Mouse (Mus musculus) liver, embryonic 15.5 days (tissue): Measurements from ENCODE around the gene Hcn3. TPM values are rescaled to one million over a fixed set of nuclear protein-coding genes. Genes with fewer than 3 reads are reported as not detected.

Experiments used
- ATAC-seq: fragments of 200-750 bp; cut with Nextera tagmentation; 2 replicates; pipeline ENCODE4 v1.8.0; 2017; ENCODE audit warnings: moderate number of reproducible peaks, mild to moderate bottlenecking, moderate library complexity; ENCODE audit not compliant: insufficient read depth
- H3K27ac ChIP-seq: fragments of 300-500 bp; sonication (generic); replicated peaks from 2 replicates; pipeline ENCODE4 v1.5.1; 2015; ENCODE audit warnings: mild to moderate bottlenecking, inconsistent platforms
- H3K27me3 ChIP-seq: fragments of 300-500 bp; sonication (generic); 2 replicates; pipeline ENCODE4 v1.6.1; 2015; ENCODE audit warnings: mild to moderate bottlenecking, inconsistent platforms
- H3K36me3 ChIP-seq: fragments of 300-500 bp; sonication (generic); replicated peaks from 2 replicates; pipeline ENCODE4 v1.6.1; 2015; ENCODE audit warnings: moderate library complexity, mild to moderate bottlenecking, inconsistent platforms
- H3K4me1 ChIP-seq: fragments of 300-500 bp; sonication (generic); replicated peaks from 2 replicates; pipeline ENCODE4 v1.6.1; 2015; ENCODE audit warnings: inconsistent platforms
- H3K4me2 ChIP-seq: fragments of 300-500 bp; sonication (generic); 2 replicates; pipeline ENCODE4 v1.6.1; 2015; ENCODE audit warnings: moderate library complexity, mild to moderate bottlenecking, inconsistent platforms
- H3K4me3 ChIP-seq: fragments of 300-500 bp; sonication (generic); replicated peaks from 2 replicates; pipeline ENCODE4 v1.5.1; 2015; ENCODE audit warnings: mild to moderate bottlenecking, inconsistent platforms
- H3K9ac ChIP-seq: fragments of 300-500 bp; sonication (generic); 2 replicates; pipeline ENCODE4 v1.6.1; 2015; ENCODE audit warnings: moderate library complexity, mild to moderate bottlenecking, inconsistent platforms
- H3K9me3 ChIP-seq: fragments of 300-500 bp; sonication (generic); replicated peaks from 2 replicates; pipeline ENCODE4 v1.6.1; 2016; ENCODE audit warnings: inconsistent platforms
- WGBS: fragments of 180-500 bp; shearing (Covaris S2); methylation state at CpG from one replicate; pipeline ENCODE4 v1.1.7; 2015; ENCODE audit warnings: mixed read lengths; ENCODE audit not compliant: insufficient replicate concordance; 5-methylcytosine and 5-hydroxymethylcytosine counted together
- polyA plus RNA-seq: library from polyadenylated mRNA; unstranded; fragments of >200 nt; fragmentation: Nextera tagmentation; extraction: Ambion mirVana; gene quantifications from 2 replicates; pipeline ENCODE4 v1.2.1, GENCODE M21; 2015

Gene Hcn3
- polyA plus RNA-seq = 0.43 and 0.45 TPM in 2 replicates

DNA sequence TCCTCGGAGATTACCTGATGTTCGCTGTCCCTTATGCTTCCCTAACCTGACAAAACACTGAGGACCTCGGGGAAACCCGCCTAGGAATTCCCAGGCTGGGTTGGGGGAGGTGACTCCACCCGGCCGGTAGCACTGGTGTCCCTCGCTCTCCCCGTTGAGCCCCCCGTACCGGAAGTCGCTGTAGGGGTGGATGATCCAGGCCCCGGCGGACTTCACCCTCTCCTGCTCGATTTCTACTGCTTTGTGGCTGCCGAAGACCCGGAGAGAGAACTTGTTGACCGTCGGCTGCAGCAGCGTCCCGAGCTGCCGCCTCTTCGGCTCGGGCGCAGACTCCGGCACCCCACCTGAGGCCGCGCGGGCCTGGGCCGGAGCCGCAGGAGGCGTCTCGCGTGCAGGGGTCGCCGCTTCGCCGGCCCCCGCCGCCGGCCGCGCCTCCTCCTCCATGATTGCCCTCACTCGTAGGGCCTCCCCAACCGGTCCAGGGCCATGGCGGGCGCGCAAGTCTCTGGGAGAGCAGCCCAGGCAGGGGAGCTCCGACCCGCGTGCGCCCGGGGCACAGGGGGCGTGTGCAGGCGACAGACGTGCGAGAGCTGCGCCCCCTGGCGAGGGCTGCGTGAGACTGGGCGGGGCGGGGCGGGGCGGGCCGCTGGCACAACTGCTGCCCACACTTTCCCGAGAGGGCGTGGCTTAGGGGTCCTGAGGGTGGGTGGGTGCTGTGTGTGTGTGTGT lies at the start of gene Hcn3:
Gene Hcn3, minus strand, starts transcription at position 581 of the 729 bp plus-strand sequence.
- Histone ChIP-seq H3K4me1 (peaks cover 28% of the 10 kb centered on the region), H3K27ac (no peak within 1 kb of the TSS), H3K36me3 (no peaks in the 10 kb centered on the region), H3K9me3 (no peaks in the 10 kb centered on the region), H3K4me2 (peak within 1 kb of the TSS; percentile 99), H3K4me3 (peak within 1 kb of the TSS; percentile 60), H3K9ac (peak within 1 kb of the TSS; percentile 51), H3K27me3 (peaks cover 38% of the 10 kb centered on the region)
- ATAC-seq = peak; percentile 14; the same call in 1 of the 2 replicates
- under 1% methylated on average over 56 of the region's 66 CpGs for WGBS

DNA sequence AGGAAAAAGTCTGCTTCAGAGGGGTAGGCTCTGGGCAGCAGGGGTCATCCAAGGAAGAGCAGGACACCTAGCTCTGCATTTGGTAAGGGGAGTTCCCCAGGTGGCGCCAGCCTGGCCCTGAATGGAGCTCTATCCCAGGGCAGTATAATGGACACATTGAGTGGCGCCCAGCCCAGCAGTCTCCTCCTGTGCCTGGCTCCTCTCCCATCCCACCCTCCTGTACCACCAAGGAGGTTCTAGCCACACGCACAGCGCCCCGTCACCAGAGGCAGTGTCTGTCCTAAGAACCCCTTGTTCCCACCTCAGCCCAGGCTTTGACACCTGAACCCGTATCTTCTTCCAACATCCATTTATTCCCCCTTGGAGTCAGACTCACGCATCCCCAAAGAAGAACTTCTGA lies 49.7 kb upstream of the Hcn3 start:
- peaks cover 60% of the 10 kb centered on the region for H3K36me3 ChIP-seq
- H3K27ac ChIP-seq = no peak overlapping the region
- WGBS = 77% methylated on average over 7 of the region's 7 CpGs
- no peaks in the 10 kb centered on the region for H3K9me3 ChIP-seq
- peaks cover 2% of the 10 kb centered on the region; the same call in 1 of the 2 replicates for H3K27me3 ChIP-seq
- no peak overlapping the region for H3K4me3 ChIP-seq
- no peak for ATAC-seq
- H3K4me2 ChIP-seq = no peak overlapping the region
- H3K4me1 ChIP-seq = peaks cover 23% of the 10 kb centered on the region
- H3K9ac ChIP-seq = no peak overlapping the region

DNA sequence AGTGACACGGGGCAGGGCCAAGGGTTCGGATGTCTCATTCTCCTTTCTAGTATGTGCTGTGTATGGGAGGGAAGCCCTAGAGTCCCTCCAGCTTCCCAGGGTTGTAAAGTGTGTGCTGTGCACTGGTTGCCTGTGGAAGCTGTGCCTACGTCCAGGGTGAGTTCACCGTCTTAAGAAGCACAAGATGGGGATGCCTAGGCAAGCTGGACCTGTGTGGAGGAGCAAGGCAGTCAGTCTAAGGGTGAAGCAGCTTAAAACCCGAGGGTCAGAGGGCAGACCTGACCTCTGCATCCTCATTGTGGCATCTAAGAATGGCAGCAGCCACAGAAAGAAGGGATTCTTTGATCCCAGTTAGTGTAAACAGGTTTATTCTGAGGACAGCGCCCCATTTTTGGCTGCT lies 48.7 kb upstream of the Hcn3 start:
- WGBS = 72% methylated on average over 6 of the region's 6 CpGs
- H3K27me3 ChIP-seq = no peaks in the 10 kb centered on the region
- H3K27ac ChIP-seq = no peak overlapping the region
- H3K36me3 ChIP-seq = peaks cover 69% of the 10 kb centered on the region
- no peak overlapping the region for H3K4me3 ChIP-seq
- no peak for ATAC-seq
- no peaks in the 10 kb centered on the region for H3K9me3 ChIP-seq
- no peak overlapping the region for H3K4me2 ChIP-seq
- H3K9ac ChIP-seq = no peak overlapping the region
- peaks cover 16% of the 10 kb centered on the region for H3K4me1 ChIP-seq

DNA sequence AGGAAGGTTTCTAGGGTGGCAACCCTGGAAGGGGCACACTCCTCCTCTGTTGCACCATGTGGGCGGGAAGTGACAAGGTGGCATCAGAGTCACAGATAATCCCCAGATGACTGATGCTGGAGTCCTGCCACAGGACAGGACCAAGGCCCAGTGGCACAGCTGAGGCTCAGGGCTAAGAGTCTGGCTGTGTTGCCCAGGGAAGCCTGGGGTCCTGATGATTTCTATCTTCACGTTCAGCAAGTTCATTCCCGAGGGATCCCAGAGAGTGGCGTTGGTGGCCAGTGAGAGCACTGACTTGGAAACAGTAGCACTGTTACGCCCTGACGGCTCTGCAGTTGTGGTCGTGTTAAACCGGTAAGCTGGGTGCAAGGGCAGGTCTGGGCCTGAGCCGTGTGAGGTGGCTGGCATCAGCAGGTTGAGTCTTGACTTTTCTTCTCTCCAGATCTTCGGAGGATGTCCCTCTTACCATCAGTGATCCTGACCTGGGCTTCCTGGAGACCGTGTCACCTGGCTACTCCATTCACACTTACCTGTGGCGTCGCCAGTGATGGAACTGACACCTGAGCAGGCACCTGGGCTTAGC lies 48.2 kb upstream of the Hcn3 start:
- peaks cover 16% of the 10 kb centered on the region for H3K4me1 ChIP-seq
- no peak overlapping the region for H3K27ac ChIP-seq
- no peak overlapping the region for H3K9ac ChIP-seq
- H3K36me3 ChIP-seq = peaks cover 69% of the 10 kb centered on the region
- H3K9me3 ChIP-seq = no peaks in the 10 kb centered on the region
- H3K4me3 ChIP-seq = no peak overlapping the region
- WGBS = 82% methylated on average over 13 of the region's 13 CpGs
- no peak overlapping the region for H3K4me2 ChIP-seq
- H3K27me3 ChIP-seq = no peaks in the 10 kb centered on the region
- no peak for ATAC-seq

DNA sequence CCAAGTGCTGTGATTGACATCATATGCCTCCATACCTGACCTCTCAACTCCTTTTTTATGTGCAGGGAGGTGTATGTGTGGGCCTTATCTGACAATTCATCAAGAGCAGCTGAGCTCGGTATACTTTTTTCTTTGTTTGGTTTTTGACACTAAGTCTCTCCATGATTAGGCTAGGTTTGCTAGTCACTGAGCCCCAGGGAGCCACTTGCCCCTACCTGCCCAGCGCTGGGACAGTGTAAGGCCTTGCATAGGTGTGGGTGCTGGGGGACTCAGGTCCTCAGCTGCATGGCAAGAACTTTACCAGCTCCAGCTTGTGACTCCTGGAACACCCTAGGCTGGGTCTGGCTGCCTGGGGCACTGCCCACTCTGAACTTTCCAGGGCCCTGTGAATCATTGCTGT lies 46.7 kb upstream of the Hcn3 start:
- H3K9ac ChIP-seq = no peak overlapping the region
- WGBS = 68% methylated on average over 2 of the region's 2 CpGs
- H3K4me1 ChIP-seq = peaks cover 18% of the 10 kb centered on the region
- no peak overlapping the region for H3K27ac ChIP-seq
- ATAC-seq = no peak
- no peak overlapping the region for H3K4me3 ChIP-seq
- no peak overlapping the region for H3K4me2 ChIP-seq
- H3K9me3 ChIP-seq = no peaks in the 10 kb centered on the region
- H3K36me3 ChIP-seq = peaks cover 69% of the 10 kb centered on the region
- H3K27me3 ChIP-seq = no peaks in the 10 kb centered on the region

DNA sequence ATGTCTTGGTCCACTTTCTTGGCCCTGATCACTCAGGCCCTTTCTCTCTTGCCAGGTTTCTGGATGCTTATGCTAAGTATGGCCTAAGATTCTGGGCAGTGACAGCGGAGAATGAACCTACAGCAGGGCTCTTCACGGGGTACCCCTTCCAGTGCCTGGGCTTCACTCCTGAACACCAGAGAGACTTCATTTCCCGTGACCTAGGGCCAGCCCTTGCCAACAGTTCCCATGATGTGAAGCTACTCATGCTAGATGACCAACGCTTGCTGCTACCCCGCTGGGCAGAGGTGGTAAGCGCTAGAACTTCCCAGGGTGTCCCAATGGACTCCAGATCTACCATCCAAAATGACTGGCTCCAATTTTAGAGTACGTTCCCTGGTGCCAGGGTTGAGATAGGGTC lies 46.1 kb upstream of the Hcn3 start:
- H3K4me2 ChIP-seq = no peak overlapping the region
- no peaks in the 10 kb centered on the region for H3K9me3 ChIP-seq
- H3K36me3 ChIP-seq = peaks cover 65% of the 10 kb centered on the region
- H3K27me3 ChIP-seq = no peaks in the 10 kb centered on the region
- H3K4me3 ChIP-seq = no peak overlapping the region
- peaks cover 15% of the 10 kb centered on the region for H3K4me1 ChIP-seq
- H3K9ac ChIP-seq = no peak overlapping the region
- no peak overlapping the region for H3K27ac ChIP-seq
- WGBS = 83% methylated on average over 7 of the region's 7 CpGs
- no peak for ATAC-seq

DNA sequence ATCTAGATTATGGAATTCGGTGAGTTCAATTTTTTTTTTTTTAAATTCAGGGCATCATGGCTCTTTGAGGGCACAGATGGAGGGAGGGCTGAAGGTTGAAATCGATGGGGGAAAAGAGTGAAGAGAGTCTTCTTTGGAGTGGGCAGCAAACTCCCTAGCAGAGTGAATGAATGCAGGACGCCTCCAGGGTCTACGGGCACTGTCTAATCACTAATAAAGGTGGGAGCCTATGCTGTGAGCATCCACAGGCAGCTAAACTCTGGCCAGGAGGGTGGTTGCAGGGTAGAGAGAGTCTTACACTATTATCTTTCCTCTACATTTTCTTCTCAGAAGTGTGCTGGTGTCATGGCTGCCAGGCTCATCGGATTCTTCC lies 43.1 kb upstream of the Hcn3 start:
- peak overlapping the region; percentile 66 for H3K4me3 ChIP-seq
- H3K36me3 ChIP-seq = peaks cover 37% of the 10 kb centered on the region
- WGBS = 22% methylated on average over 5 of the region's 5 CpGs
- no peaks in the 10 kb centered on the region for H3K9me3 ChIP-seq
- peak; percentile 34 for ATAC-seq
- H3K27me3 ChIP-seq = peaks cover 6% of the 10 kb centered on the region
- peak overlapping the region; percentile 56 for H3K27ac ChIP-seq
- H3K4me2 ChIP-seq = peak overlapping the region; percentile 81
- peak overlapping the region; percentile 59 for H3K9ac ChIP-seq
- peaks cover 15% of the 10 kb centered on the region for H3K4me1 ChIP-seq

DNA sequence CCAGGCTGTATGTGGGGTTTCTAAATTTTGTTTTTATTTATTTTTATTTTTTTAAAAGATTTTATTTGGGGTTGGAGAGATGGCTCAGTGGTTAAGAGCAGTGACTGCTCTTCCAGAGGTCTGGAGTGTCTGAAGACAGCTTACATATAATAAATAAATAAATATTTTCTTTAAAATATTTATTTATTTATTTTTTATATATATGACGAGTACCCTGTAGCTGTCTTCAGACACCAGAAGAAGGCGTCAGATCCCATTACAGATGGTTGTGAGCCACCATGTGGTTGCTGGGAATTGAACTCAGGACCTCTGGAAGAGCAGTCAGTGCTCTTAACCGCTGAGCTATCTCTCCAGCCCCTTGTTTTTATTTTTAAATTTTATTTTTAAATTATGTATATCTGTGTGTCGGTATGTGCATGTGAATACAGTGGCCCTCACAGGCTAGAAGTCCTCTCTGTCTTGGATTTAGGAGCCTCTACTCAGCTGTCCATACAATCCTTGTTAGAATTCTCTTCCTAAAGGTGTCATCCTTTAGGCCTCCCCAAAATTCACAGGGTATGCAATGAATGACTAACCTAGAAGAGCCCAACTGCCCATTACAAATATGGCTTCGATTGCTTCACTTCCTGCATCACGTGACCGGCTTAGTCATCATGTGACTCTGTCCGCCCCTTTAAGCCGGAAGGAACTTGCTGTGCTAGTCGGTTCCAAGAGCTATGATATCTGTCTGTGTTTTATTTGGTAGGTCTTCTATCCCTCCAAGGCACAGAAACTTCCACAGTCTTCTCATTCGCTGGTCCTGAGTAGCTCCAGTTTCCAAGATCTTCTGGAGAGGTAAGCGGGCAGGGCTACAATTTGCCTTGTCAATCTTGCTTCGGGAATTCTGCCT lies 42.5 kb upstream of the Hcn3 start, which contains the start of gene Gba:
Gene Gba, plus strand, starts transcription at position 676 of the 889 bp plus-strand sequence.
- peaks cover 31% of the 10 kb centered on the region for H3K36me3 ChIP-seq
- H3K4me1 ChIP-seq = peaks cover 15% of the 10 kb centered on the region
- peak within 1 kb of the TSS; percentile 81 for H3K4me2 ChIP-seq
- H3K27me3 ChIP-seq = peaks cover 10% of the 10 kb centered on the region
- peak within 1 kb of the TSS; percentile 56 for H3K27ac ChIP-seq
- peak within 1 kb of the TSS; percentile 66 for H3K4me3 ChIP-seq
- no peaks in the 10 kb centered on the region for H3K9me3 ChIP-seq
- 23% methylated on average over 13 of the region's 13 CpGs for WGBS
- peak within 1 kb of the TSS; percentile 59 for H3K9ac ChIP-seq
- ATAC-seq = peak; percentile 77

DNA sequence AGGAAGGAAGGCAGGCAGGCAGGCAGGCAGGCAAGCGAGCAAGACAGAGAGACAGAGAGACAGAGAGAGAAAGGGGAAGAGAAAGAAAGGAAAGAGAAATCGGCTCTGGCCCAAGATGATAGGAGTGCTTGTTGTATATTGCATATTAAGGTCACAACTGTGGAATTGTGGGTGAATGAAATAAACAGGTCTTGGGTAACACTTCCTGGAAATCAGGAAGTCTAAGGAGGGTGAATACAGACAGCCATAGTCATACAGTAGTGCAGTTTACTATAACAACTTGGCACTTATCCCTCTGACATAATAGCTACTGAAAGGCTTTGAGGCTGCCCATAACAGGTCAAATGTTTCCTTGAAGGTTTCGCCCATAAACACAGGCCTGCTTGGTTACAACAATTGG lies 39.8 kb upstream of the Hcn3 start:
- 42% methylated on average over 3 of the region's 3 CpGs for WGBS

DNA sequence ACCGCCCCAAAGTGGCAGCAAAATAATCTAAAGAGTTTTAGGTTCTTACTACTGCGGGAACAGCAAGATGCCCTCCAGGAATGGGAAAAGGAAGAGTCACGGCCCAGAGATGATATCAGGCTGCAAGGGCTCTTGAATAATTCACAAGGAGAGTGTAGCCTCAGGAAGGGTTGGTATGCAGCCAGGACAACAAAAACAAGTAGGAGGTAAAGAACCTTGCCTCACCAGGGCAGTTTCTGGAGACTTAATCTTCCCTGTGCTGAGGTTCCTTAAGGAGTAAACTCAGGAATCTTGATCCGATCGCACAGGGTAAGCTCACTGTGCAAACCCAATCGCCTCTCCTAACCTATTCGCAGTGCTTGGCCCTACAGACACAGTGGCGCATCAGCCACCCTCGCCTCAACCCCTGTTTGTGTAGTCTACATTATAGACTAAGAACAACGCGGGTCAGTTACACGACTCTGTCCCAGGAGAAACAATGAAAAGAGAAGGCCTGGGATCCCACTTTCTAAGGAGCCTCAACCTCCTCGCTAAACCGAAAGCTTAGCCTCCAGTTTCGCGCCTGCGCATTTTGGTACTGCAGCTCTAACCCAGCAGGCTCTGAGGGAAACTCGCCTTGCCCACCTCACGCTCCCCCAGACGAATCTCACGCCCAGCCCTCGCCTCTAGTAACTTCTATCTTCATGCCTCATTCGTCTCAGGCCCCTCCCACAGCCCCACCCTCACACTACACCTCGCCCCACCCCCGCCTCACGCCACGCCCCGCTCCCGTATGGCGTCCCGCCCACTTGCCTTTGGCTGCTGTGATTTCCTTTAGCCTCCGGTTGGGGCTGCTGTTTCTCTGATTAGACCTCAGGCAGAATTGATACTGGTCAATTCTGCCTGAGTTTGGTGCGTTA lies 36.2 kb upstream of the Hcn3 start:
- peak overlapping the region; percentile 73 for H3K4me2 ChIP-seq
- H3K4me1 ChIP-seq = peaks cover 16% of the 10 kb centered on the region
- ATAC-seq = peak; percentile 93
- no peaks in the 10 kb centered on the region for H3K36me3 ChIP-seq
- WGBS = 6% methylated on average over 33 of the region's 33 CpGs
- H3K9me3 ChIP-seq = no peaks in the 10 kb centered on the region
- peak overlapping the region; percentile 72 for H3K27ac ChIP-seq
- peak overlapping the region; percentile 55 for H3K4me3 ChIP-seq
- H3K27me3 ChIP-seq = peaks cover 18% of the 10 kb centered on the region
- H3K9ac ChIP-seq = peak overlapping the region; percentile 53

More for the DNA sequence above, 39.8 kb upstream of the Hcn3 start:
- H3K9me3 ChIP-seq = no peaks in the 10 kb centered on the region
- H3K4me2 ChIP-seq = no peak overlapping the region
- no peak overlapping the region for H3K27ac ChIP-seq
- H3K4me1 ChIP-seq = peaks cover 31% of the 10 kb centered on the region
- no peak overlapping the region for H3K4me3 ChIP-seq
- H3K36me3 ChIP-seq = peaks cover 11% of the 10 kb centered on the region
- no peak for ATAC-seq
- H3K27me3 ChIP-seq = peaks cover 14% of the 10 kb centered on the region
- H3K9ac ChIP-seq = no peak overlapping the region
